Mouse (Mus musculus) embryonic fibroblast, embryonic 13.5 days (primary cell): ENCODE results near the gene Hip1r. TPM values are rescaled to one million over a fixed set of nuclear protein-coding genes. Genes with fewer than 3 reads are reported as not detected.
A peak's percentile ranks its signal among the peaks of the same experiment; 100 is the strongest.

Experiments used
- H3K27ac ChIP-seq: 2 replicates; pipeline ENCODE4 v1.5.1; 2012; ENCODE audit warnings: low read length, control low read depth, inconsistent platforms; ENCODE audit not compliant: insufficient read depth
- H3K4me1 ChIP-seq: 2 replicates; pipeline ENCODE4 v1.6.1; 2011; ENCODE audit warnings: low read length; ENCODE audit not compliant: control insufficient read depth, insufficient read depth
- H3K4me3 ChIP-seq: 2 replicates; pipeline ENCODE4 v1.5.1; 2011; ENCODE audit warnings: mild to moderate bottlenecking, control low read depth, low read length; ENCODE audit not compliant: insufficient read depth
- CTCF ChIP-seq: IDR thresholded peaks from 2 replicates; pipeline ENCODE4 v1.5.1; 2011; ENCODE audit warnings: mild to moderate bottlenecking, control low read depth, low read length, moderate library complexity, borderline replicate concordance; ENCODE audit not compliant: insufficient read depth
- POLR2A ChIP-seq: IDR thresholded peaks from 2 replicates; pipeline ENCODE4 v1.6.1; 2011; ENCODE audit warnings: low read depth, mild to moderate bottlenecking, control low read depth, low read length, moderate library complexity
- polyA plus RNA-seq: library from polyadenylated mRNA; stranded (reverse); fragments of >200 nt; gene quantifications from 2 replicates; pipeline ENCODE4 v1.2.4, GENCODE M21; 2011; ENCODE audit warnings: low read depth; ENCODE audit not compliant: missing spikeins, insufficient read length

Gene Hip1r
- polyA plus RNA-seq, 1 experiment: 5.9 TPM

- Histone ChIP-seq H3K4me1 (no peaks in the 10 kb centered on the region), H3K4me3 (no peak overlapping the region), H3K27ac (no peak overlapping the region)
- TF ChIP-seq POLR2A (no peak), CTCF (no peak)
Measured at GRCm38 (mm10) chr5:123970576-123970975, 2.9 kb upstream of the Hip1r start.

- H3K27ac ChIP-seq: no peak overlapping the region
- no peaks in the 10 kb centered on the region for H3K4me1 ChIP-seq
- TF ChIP-seq CTCF (no peak), POLR2A (no peak)
- no peak overlapping the region for H3K4me3 ChIP-seq
Measured at GRCm38 (mm10) chr5:123972453-123972852, 975 bp upstream of the Hip1r start.

DNA sequence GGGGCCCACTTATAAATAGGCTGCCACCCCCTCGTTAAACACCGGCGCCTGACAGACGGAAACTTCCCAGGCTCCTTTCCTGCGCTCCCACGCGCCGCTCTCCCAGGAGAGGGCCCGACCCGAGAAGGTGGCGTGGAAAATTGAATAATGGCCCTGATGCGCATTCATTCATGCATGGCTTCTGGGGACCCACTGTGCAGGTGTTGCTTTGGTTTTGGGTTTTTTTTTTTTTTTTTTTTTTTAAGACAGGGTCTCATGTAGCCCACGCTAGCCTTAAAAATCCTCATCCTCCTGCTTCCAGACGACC, 704 bp downstream of the Hip1r start:
- Histone ChIP-seq H3K4me3 (peak overlapping the region; percentile 64), H3K4me1 (no peaks in the 10 kb centered on the region), H3K27ac (no peak overlapping the region)
- TF ChIP-seq POLR2A: no peak
- no peak for TF ChIP-seq CTCF

GRCm38 (mm10) chr5:123974616-123975111, 1.2 kb downstream of the Hip1r start:
- Histone ChIP-seq H3K27ac (no peak overlapping the region), H3K4me1 (no peaks in the 10 kb centered on the region), H3K4me3 (0 out of 2 replicates have a peak overlapping the region, but pooled peaks have one; percentile 10)
- TF ChIP-seq CTCF (no peak), POLR2A (no peak)

GRCm38 (mm10) chr5:123975668-123976180, 2.3 kb downstream of the Hip1r start:
- H3K4me3 ChIP-seq: no peak overlapping the region
- H3K4me1 ChIP-seq: 0 out of 2 replicates have a peak, but pooled peaks cover 5% of the 10 kb centered on the region
- TF ChIP-seq CTCF (no peak), POLR2A (no peak)
- H3K27ac ChIP-seq: no peak overlapping the region

GRCm38 (mm10) chr5:123977231-123977630, 3.8 kb downstream of the Hip1r start:
- peaks cover 8% of the 10 kb centered on the region for H3K4me1 ChIP-seq
- no peak overlapping the region for H3K4me3 ChIP-seq
- TF ChIP-seq CTCF (no peak), POLR2A (no peak)
- H3K27ac ChIP-seq: no peak overlapping the region

DNA sequence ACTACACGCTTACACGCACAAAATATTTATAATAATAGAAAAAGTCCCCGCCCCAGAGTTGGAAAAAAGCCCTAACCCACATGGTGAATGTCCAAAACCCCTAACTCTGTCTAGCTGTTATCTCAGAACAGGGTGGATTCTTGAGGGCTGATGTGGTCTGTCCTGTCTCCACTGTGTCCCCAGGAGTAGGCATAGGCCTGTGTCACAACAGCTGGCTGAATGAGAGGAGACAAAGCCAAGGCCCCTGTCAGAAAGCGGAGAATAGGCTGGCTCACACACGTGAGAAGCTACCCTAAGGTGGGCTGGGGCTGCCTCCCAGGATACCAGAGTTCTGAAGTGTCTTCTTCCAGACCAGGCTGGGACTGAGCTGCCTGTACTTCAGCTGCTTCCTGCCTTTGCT, 4.7 kb downstream of the Hip1r start:
- Histone ChIP-seq H3K4me1 (peaks cover 8% of the 10 kb centered on the region), H3K4me3 (no peak overlapping the region), H3K27ac (no peak overlapping the region)
- TF ChIP-seq POLR2A: no peak
- TF ChIP-seq CTCF: no peak

DNA sequence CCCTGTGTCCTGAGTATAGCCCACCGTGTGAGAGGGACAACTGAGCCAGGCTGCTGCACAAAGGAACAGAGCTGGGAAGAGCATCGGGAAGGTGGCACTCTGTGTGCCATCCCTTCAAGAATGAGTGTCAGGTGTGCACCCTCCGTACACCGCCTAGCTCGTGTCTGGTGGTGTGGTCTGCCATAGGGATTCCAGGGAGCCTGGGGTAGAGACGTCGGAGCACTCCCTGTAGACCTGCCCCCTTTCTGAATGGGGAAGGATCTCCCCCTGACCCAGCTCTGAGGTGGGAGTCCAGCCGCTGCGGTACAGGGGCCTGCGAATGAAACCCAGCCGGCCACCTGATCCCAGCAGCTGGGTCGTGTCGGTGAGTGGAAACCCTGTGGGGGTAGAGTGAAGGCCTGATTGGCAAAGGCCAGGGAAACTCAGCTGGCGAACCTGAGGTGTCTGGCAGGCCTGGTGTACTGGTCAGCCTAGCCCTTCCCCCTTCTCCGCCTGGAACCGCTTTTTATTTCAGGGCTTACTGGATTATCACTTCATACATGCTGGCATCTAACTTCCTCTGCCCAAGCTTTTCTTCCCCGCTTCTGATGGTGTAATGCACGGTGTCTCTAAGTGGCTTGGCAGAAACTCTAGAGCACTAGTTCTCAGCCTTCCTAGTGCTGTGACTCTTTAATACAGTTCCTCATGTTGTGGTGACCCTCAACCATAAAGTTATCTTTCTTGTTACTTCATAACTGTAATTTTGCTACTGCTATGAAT, 6.0 kb downstream of the Hip1r start:
- no peak overlapping the region for H3K4me3 ChIP-seq
- no peak overlapping the region for H3K27ac ChIP-seq
- H3K4me1 ChIP-seq: peaks cover 8% of the 10 kb centered on the region
- no peak for TF ChIP-seq CTCF
- TF ChIP-seq POLR2A: no peak

- Histone ChIP-seq H3K27ac (no peak overlapping the region), H3K4me1 (peaks cover 8% of the 10 kb centered on the region), H3K4me3 (no peak overlapping the region)
- TF ChIP-seq POLR2A (no peak), CTCF (no peak)
Measured at GRCm38 (mm10) chr5:123979980-123980369, 6.5 kb downstream of the Hip1r start.

DNA sequence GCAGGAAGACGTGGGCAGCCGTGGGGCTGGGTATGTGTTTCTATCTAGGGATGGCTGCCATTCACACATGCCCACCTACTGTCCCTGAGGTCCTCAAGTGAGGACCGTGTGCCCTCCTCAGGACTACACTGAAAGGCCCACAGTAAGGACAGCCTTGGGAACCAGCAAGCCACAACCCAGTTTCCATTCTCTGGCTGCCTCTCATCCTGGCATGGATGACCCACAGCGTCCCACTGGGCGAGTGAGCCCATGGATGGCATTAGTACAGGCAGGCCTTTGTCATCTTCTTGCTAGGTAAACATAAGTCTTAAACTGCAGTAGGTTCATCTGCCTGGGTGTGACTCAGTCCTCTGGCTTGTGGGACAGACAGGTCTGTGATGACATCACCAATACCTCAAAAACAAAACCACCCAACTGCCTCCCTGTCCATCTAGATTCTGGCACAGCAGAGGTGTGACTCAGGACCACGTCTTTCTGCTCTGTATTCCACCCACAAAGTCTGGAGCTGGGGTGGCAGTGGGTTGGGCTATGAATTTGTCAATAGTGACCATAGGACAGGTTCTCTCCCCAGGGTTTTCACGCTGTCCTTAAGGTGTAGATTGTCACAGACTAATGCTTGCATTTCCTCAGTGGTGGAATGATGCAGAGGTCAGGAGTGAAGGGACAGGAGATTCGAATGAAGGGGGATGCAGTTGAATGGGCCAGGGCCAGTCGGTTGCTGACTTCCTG, 7.3 kb downstream of the Hip1r start:
- no peak overlapping the region for H3K4me3 ChIP-seq

More for the DNA sequence above, 7.3 kb downstream of the Hip1r start:
- Histone ChIP-seq H3K27ac (no peak overlapping the region), H3K4me1 (peaks cover 8% of the 10 kb centered on the region)
- no peak for TF ChIP-seq POLR2A
- TF ChIP-seq CTCF: no peak
